Mouse (Mus musculus): Measurements from ENCODE around the gene Olfr910. TPM values are rescaled to one million over a fixed set of nuclear protein-coding genes. Genes with fewer than 3 reads are reported as not detected.

Olfr910 gene
- not detected in 2 replicates for total RNA-seq (2017)

- ATAC-seq (replicated peaks in 1 of 2; ENCODE audit: insufficient read depth in 1 of 2, low FRiP score in 2 of 2, low TSS enrichment in 1 of 2, low read depth in 1 of 2, poor library complexity in 2 of 2, severe bottlenecking in 2 of 2) = no peak
Measured at GRCm38 (mm10) chr9:38537549-38537948, at the start of gene Olfr910. TSS of gene Olfr910 (plus strand) at chr9:38537849.

DNA sequence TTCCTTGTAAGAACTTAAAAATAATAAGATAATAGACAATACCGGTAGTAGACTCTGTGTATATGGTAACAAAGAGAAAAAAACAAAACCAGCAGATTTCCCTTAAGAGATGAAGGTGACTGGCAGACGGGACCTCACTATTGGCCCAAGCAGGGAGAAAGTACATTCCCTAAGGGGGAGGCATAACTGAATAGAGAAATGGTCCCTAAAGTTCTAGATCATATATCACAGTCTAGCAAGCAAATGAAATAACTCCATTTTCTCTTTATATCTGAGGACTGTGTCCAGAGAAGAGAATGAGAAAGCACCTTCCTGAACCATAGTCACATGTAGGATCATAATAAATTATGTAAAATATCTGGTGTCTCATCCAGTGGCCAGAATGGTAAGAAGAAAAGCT lies 42.1 kb upstream of the Olfr910 start, which contains the start of gene Olfr907:
Gene Olfr907 (plus strand): TSS at position 301 of the 400 bp plus-strand sequence.
- ATAC-seq (replicated peaks in 1 of 2; ENCODE audit: insufficient read depth in 1 of 2, low FRiP score in 2 of 2, low TSS enrichment in 1 of 2, low read depth in 1 of 2, poor library complexity in 2 of 2, severe bottlenecking in 2 of 2) = no peak

DNA sequence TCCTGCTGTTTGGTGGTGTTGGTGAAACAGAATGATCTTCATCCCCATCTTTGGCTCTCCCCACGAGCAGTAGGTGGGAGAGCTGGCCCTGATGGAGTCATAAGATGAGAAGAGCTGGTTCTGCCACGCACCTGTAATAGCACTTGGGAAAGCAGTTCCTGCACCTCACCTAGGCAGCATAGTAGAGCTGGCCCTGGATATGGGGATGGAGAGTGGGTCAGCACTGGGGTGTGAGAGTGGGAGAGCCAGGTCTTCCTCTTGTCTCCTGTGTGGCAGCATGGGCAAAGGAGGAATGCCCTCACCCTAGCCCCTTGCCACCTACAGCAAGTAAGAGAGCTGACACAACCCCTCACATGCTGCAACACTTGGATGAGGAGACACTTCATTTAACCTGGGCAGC lies 25.3 kb upstream of the Olfr910 start:
- ATAC-seq (replicated peaks in 1 of 2; ENCODE audit: insufficient read depth in 1 of 2, low FRiP score in 2 of 2, low TSS enrichment in 1 of 2, low read depth in 1 of 2, poor library complexity in 2 of 2, severe bottlenecking in 2 of 2) = no peak

- no peak for ATAC-seq (replicated peaks in 1 of 2; ENCODE audit: insufficient read depth in 1 of 2, low FRiP score in 2 of 2, low TSS enrichment in 1 of 2, low read depth in 1 of 2, poor library complexity in 2 of 2, severe bottlenecking in 2 of 2)
Measured at GRCm38 (mm10) chr9:38521280-38521679, 16.4 kb upstream of the Olfr910 start, which contains the start of gene Olfr911-ps1. TSS of gene Olfr911-ps1 (plus strand) at chr9:38521580.

DNA sequence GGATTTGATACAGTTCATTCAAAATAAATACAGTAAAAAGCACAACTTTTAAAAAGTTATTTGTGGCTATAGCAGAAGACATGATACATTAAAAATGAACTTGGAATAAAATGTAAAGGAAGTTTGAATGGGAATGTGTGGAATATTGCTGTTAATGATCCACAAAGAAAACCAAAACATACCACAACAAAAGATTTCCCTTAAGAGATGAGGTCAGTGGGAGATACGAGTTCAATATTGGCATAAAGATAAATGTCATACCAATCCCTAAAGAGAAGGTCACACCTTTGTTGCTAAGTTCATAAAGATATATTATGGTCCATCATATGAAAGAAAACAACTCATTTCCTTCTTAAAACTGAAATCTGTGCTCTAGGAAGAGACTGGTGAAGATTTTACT lies 42.2 kb downstream of the Olfr910 start, which contains the start of gene Olfr912:
Gene Olfr912 (plus strand): TSS at position 301 of the 400 bp plus-strand sequence.
- no peak for ATAC-seq (replicated peaks in 1 of 2; ENCODE audit: insufficient read depth in 1 of 2, low FRiP score in 2 of 2, low TSS enrichment in 1 of 2, low read depth in 1 of 2, poor library complexity in 2 of 2, severe bottlenecking in 2 of 2)

Other genes starting within 250 kb of the Olfr910 start
- gene Olfr896-ps1, start 246.7 kb upstream of the Olfr910 start, total RNA-seq (2017) = not detected in 2 replicates
- gene Olfr25, start 208.8 kb upstream of the Olfr910 start, total RNA-seq (2017) = not detected in 2 replicates
- not detected in 2 replicates for gene Olfr898, start 189.4 kb upstream of the Olfr910 start, total RNA-seq (2017)
- gene Olfr250, start 171.0 kb upstream of the Olfr910 start, total RNA-seq (2017) = not detected in 2 replicates
- not detected in 2 replicates for gene Olfr251, start 160.8 kb upstream of the Olfr910 start, total RNA-seq (2017)
- gene Olfr147, start 136.2 kb upstream of the Olfr910 start, total RNA-seq (2017) = not detected in 2 replicates
- gene Olfr901, start 108.4 kb upstream of the Olfr910 start, total RNA-seq (2017) = not detected in 2 replicates
- not detected in 2 replicates for gene Olfr902, start 90.2 kb upstream of the Olfr910 start, total RNA-seq (2017)
- not detected in 2 replicates for gene Olfr904, start 74.7 kb upstream of the Olfr910 start, total RNA-seq (2017)
- gene Olfr905, start 66.7 kb upstream of the Olfr910 start, total RNA-seq (2017) = not detected in 2 replicates
- gene Olfr906, start 50.8 kb upstream of the Olfr910 start, total RNA-seq (2017) = not detected in 2 replicates
- not detected in 2 replicates for gene Olfr907, start 42.0 kb upstream of the Olfr910 start, total RNA-seq (2017)
- not detected in 2 replicates for gene Olfr911-ps1, start 16.3 kb upstream of the Olfr910 start, total RNA-seq (2017)
- not detected in 2 replicates for gene Olfr912, start 42.3 kb downstream of the Olfr910 start, total RNA-seq (2017)
- gene Olfr913, start 54.9 kb downstream of the Olfr910 start, total RNA-seq (2017) = not detected in 2 replicates
- not detected in 2 replicates for gene Olfr914, start 67.3 kb downstream of the Olfr910 start, total RNA-seq (2017)
- gene Olfr916, start 122.0 kb downstream of the Olfr910 start, total RNA-seq (2017) = not detected in 2 replicates
- gene Olfr917, start 128.0 kb downstream of the Olfr910 start, total RNA-seq (2017) = not detected in 2 replicates
- gene Olfr918, start 136.8 kb downstream of the Olfr910 start, total RNA-seq (2017) = not detected in 2 replicates
- not detected in 2 replicates for gene Olfr919, start 165.8 kb downstream of the Olfr910 start, total RNA-seq (2017)
- 50.0 and 74.2 TPM in 2 replicates for gene Vwa5a, start 180.4 kb downstream of the Olfr910 start, total RNA-seq (2017)
- gene Olfr920, start 214.4 kb downstream of the Olfr910 start, total RNA-seq (2017) = 0.75 and 1.2 TPM in 2 replicates
- gene Olfr921, start 235.2 kb downstream of the Olfr910 start, total RNA-seq (2017) = not detected in 2 replicates